Mouse (Mus musculus) embryonic fibroblast, embryonic 13.5 days (primary cell): ENCODE measurements around the gene Ankrd44.

Experiments
- CTCF ChIP-seq: IDR thresholded peaks from 2 replicates; pipeline ENCODE4 v1.5.1; 2011; ENCODE audit warnings: mild to moderate bottlenecking, control low read depth, low read length, moderate library complexity, borderline replicate concordance; ENCODE audit not compliant: insufficient read depth
- POLR2A ChIP-seq: IDR thresholded peaks from 2 replicates; pipeline ENCODE4 v1.6.1; 2011; ENCODE audit warnings: low read depth, mild to moderate bottlenecking, control low read depth, low read length, moderate library complexity

DNA sequence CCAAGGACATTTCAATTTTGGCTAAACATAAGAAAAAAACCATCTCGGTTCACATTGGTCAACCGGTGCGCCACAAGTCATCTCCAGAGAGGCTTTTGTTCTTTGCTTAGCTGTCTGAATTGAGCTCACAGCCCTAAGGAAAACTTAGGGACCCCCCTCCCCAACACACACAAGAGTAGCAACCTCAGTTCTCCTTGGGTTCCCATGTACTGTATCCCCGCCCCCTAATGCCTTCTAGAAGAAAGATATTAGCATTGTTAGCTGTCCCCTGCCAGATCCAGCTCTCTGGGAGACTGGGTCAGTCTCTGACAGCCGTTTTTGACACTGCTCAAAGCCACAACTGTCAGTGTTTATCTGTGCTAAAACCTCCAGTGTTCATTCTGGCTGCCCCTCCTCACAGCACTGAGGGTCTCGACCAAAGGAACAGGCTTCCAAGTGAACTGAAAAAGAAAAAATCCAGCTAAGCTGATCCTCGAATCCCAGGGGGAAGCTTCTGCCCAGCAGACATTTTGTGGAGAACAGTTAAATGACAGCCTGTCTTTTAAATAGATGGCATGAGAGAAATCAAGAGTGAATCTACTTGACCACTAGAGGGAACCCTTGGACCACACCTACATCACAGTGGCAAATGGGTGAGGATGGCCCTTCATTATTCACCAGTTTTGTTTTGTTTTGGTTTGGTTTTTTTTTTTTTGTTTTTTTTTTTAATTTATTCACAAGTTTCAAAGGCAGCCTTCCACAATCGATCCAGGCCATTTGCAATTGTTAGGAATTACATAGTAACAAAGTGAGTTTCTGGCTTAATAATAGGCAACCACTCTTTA is 260.4 kb downstream of the Ankrd44 start:
- 0 out of 2 replicates have a peak, but pooled peaks have one; percentile 11 for TF ChIP-seq CTCF
- no peak for TF ChIP-seq POLR2A
